Mouse (Mus musculus): ENCODE measurements at regions not wholly inside any gene's neighbourhood (a gene's known extent, or its start where the extent isn't known, plus 50 kb on each side); places are given as distances from the start of the nearest gene placed in this dataset.

- DNase-seq = no peak
Observed at GRCm38 (mm10) chr1:128950512-128950911, 322.6 kb upstream of the Thsd7b start.

GRCm38 (mm10) chr1:128914811-128915210, 322.7 kb upstream of the Cxcr4 start:
- DNase-seq = no peak

GRCm38 (mm10) chr1:128912532-128912931, 320.4 kb upstream of the Cxcr4 start:
- no peak for DNase-seq

- DNase-seq = no peak
Observed at GRCm38 (mm10) chr1:128907566-128907965, 315.5 kb upstream of the Cxcr4 start.

GRCm38 (mm10) chr1:128898025-128898424, 305.9 kb upstream of the Cxcr4 start:
- DNase-seq = no peak

- DNase-seq = no peak
Observed at GRCm38 (mm10) chr1:128894546-128894945, 302.5 kb upstream of the Cxcr4 start.

- DNase-seq = no peak
Observed at GRCm38 (mm10) chr1:128878291-128878690, 286.2 kb upstream of the Cxcr4 start.

GRCm38 (mm10) chr1:128875289-128875688, 283.2 kb upstream of the Cxcr4 start:
- peak; percentile 52 for DNase-seq

DNA sequence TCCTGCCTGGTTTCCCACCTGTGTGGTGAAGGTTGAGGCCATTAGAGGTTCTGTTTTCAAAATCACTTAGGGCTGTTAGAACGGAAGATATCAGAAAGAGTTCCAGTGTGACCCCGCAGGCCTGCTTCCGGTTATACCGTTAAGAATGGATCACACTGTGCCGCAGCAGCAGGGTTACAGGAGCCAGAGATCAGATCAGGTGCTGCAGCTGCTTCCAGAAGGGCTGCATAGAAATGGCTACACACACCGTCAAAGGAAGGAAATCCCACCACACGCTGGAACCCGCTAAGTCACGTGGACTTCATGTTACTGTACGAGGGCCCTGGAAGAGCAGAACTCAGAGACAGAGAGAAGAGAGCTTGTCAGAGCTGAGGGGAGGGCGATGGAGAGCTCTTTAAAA, 282.1 kb upstream of the Cxcr4 start:
- no peak for DNase-seq

DNA sequence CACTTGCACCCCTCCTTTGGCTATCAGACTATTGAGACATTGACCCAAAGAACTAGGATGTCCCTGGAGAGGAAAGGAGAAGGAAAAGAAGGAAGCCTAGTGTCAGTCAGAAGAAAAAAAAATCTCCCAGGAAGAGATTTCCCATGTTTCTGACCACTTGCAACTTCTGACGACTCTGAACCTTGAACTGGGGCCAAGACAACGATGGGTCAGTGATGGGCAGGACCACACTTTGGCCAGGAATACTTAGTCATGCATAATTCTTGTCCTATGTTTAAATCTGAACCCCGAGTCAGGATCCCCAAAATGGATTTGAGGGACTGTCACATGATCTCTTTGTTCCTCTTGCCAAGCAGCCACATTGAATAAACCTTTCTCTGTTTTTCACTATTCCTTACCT, 276.7 kb upstream of the Cxcr4 start:
- no peak for DNase-seq

DNA sequence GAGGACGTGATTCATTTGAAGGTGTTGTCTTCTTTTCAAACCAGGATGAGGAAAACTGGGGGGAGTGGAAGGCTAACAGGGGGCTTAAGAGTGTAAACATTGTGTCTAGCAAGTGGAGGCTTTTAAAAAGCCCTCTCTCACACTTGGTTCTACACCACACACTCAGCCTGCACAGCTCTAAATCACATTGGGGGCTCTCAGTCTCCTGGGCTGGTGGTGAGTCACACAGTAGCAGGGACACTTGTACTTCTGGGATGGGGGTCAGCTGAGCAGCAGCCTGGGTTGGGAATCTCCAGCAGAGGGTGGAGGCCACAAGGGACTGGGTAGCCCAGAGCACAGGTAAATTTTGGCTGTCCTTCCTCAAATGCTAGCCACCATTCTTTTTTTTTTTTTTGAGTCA, 268.4 kb upstream of the Cxcr4 start:
- no peak for DNase-seq

DNA sequence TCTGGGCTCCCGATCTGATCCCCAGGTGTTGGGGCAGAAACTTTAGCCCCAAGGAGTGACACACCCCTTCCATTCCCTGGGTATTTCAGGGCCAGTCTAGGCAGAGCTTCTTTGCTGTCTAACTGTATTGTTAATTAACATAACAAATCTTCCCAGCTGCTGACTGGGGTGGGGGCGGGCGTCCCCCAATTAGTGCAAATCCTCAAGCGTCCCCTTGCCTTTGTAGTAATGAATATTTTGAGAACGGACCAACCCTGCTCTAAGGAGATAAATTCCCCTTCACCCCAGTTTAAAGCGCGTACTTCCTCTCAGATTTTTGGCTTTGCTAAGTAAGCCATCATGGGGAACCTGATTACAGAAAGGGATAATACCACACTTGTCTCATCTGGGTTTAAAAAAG, 268.0 kb upstream of the Cxcr4 start:
- no peak for DNase-seq

- DNase-seq = no peak
Observed at GRCm38 (mm10) chr1:128858661-128859060, 266.6 kb upstream of the Cxcr4 start.

DNA sequence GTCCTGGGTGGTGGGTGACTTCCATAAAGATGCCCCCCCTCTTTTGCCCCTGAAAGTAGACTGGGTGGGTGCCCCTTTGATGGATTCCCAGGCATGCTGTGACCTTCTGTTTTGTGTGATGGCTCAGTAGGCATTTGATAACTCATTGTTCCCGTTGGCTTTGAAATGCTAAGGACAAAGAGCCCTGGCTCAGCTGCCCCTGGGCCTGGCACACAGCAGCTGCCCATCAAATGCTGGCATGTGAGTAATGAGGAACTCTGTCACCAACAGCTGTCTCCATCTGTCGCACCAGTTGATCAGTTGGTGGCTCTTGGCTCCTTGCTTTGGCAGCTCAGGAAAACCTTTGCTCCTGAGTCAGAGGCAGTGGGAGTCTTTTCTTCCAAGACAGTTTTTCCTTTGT, 264.8 kb upstream of the Cxcr4 start:
- no peak for DNase-seq

DNA sequence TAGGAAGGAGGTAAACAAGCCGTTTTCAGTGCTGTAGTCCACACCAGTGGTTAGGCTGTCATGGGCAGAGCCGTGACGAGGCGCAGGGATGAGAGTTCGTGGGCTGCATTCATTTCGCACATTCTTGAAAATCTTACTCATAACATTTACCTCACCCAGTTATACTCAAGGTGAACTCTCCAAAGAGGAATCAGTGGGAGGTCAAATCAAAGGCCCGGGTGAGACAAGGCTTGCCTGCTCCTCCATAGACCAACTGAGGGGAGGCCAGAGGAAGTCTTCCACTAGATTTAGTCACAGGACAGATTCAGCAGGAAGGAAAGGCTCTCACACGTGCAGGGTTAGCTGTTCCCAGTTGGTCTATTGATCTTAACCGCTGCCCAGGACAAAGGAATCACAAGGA, 262.6 kb upstream of the Cxcr4 start:
- no peak for DNase-seq

GRCm38 (mm10) chr1:128853286-128853685, 261.2 kb upstream of the Cxcr4 start:
- no peak for DNase-seq

GRCm38 (mm10) chr1:128837361-128837760, 245.3 kb upstream of the Cxcr4 start:
- DNase-seq = no peak

DNA sequence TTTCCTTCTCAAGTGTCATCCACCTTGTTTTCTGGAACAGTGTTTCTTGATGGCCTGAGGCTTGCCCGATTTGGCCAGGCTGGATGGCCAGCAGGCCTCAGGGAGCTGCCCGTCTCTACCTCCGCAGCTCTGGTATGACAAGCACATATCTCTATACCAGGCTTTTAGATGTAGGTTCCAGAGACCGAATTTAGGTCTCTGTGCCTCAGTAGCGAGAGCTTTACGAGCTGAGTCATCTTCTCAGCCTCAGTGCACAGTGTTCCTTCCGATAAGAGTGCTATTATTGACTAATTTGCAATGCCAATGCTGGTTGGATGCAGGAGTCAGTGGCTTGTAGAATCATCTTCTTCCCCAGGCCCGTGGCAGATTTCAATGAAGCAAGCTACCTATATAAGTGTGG, 243.4 kb upstream of the Cxcr4 start:
- DNase-seq = no peak

- DNase-seq = no peak
Observed at GRCm38 (mm10) chr1:128833096-128833715, 241.1 kb upstream of the Cxcr4 start.

GRCm38 (mm10) chr1:128832201-128832883, 240.2 kb upstream of the Cxcr4 start:
- DNase-seq = peak; percentile 86

DNA sequence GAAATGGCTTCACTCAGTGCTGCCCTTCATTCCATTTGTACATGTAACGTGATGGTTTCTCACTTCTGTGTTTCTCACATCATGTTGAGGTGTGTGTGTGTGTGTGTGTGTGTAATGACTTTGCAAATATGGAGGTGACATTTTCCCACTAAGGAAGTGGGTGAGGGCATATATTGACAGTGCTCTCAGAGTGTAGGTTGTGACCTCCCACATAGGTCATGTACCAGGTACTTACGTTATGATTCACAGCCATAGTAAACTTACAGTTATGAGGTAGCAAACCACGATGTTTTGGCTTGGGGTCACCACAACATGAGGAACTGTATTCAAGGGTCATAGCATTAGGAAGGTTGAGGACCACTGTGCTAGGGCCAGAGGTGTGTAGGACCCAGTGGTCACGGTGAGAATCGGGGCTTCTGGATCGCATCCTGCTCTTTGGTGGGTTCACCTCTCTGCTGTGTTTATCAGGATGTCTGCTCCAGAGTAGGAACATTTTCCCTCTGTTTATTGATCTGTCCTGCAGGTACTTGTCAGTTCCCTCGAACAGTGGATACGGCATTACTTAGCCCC, 238.7 kb upstream of the Cxcr4 start:
- DNase-seq = no peak

DNA sequence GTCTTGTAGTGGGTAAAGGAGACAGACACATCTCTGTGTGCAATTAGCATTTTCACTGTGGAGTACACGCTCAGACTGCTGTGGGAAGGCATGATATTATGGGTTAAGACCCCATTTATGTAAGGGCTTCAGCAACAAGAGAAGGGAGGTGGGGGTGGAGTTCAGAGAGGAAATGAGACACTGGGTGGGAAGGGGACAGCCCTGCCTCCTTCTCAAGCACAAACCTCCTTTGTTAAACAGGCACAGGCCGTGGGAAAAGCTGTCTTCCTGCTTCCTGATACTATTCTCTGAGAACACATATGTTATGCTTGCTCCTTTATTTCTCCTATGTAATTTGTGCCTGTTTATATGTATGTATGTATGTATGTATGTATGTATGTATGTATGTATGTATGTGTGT, 237.4 kb upstream of the Cxcr4 start:
- peak; percentile 18 for DNase-seq

DNA sequence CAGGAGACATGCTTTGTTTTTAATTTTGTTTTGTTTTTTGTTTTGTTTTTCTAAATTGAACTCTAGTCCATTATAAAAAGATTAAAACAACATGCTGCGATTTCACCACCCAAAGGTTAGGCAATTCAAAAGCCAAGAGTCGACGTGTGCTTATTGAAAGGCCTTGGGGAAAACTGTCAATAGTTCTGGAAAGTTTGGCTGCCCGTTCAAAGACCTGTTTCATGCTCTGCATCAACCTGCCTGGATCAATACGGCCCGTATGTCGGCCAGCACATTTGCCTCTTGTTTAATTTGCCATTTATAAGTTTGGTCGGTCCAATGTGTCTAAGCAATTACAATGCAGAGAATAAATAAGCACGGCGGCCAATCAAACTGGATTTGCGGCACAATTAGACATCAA, 234.3 kb upstream of the Cxcr4 start:
- no peak for DNase-seq

- DNase-seq = no peak
Observed at GRCm38 (mm10) chr1:128824916-128825683, 233.0 kb upstream of the Cxcr4 start.
